Mouse (Mus musculus): ENCODE results near the gene Ifi202b. TPM values are rescaled to one million over a fixed set of nuclear protein-coding genes. Genes with fewer than 3 reads are reported as not detected.
"Not testable (repeated sequence)": the region's sequence is repeated elsewhere in the genome, so short reads cannot be mapped to it uniquely, and the experiment has no call there.

The Ifi202b gene
- polyA plus RNA-seq (2012; ENCODE audit: insufficient read depth, insufficient read length, missing spikeins) = not detected in 2 replicates

DNA sequence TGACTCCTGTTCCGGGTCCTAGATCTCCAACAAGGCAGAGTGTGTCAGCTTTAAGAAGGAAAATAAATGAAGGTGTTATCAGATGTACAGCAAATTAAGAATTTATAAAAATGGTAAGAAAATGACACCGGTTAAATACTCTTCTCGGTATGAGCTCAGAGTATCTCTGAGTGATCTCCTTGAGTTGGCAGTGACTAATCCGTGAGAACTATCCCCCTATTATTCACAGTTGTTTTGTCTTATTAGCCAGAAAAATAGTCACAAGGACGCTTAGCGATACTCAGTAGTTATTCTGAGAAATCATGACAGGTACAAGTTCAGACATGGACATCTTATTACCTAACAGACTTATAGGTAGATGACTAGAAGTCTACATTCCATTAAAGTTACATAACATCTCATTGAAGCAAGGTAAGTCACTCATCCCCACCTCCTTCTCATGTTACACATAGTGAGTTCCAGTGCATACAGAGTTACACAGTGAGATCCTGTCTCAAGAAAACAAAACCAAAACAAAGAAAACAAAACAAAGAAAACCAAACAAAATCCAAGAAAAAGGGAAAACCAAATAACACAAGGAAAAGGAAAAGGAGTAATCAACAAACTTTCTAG, at the start of gene Ifi202b:
Ifi202b (minus strand) TSS at position 51 of the 612 bp plus-strand sequence.
- not testable (repeated sequence) for H3K4me3 ChIP-seq (ENCODE audit: insufficient read depth, low read length); H3K4me1 ChIP-seq (ENCODE audit: control insufficient read depth, insufficient read depth, low read length); H3K27ac ChIP-seq (ENCODE audit: insufficient read depth, low read depth, low read length)

DNA sequence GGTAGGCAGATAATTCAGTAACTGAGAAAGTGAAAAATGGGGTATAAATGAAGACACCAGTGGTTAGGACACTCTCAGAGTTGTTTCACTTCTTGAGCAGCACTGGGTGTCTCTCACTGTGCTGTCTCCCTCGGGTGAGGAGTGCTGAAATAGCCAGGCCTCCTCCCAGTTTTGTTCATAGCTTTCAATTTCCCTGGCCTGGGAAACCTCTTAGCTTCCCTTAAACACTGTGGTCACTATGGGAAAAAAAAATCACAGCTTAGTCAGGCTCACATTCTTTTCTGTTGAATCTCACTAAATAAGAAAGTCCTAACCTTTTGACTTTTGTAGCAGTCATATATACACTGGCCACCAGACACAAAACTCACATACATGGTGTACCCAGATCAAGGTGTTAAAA, 49.2 kb upstream of the Ifi202b start, which contains the start of gene Ifi205:
Ifi205 (minus strand) TSS at position 113 of the 400 bp plus-strand sequence.
- H3K4me1 ChIP-seq (ENCODE audit: control insufficient read depth, insufficient read depth, low read length) = no peaks in the 10 kb centered on the region
- H3K4me3 ChIP-seq (ENCODE audit: insufficient read depth, low read length) = no peak within 1 kb of the TSS
- TF ChIP-seq CTCF (IDR thresholded peaks at IDR 0.05; ENCODE audit: low read depth, low read length) (no peak), POLR2A (IDR thresholded peaks at IDR 0.05; ENCODE audit: borderline replicate concordance, low read depth, low read length) (no peak)
- H3K27ac ChIP-seq (ENCODE audit: insufficient read depth, low read depth, low read length) = no peak within 1 kb of the TSS

DNA sequence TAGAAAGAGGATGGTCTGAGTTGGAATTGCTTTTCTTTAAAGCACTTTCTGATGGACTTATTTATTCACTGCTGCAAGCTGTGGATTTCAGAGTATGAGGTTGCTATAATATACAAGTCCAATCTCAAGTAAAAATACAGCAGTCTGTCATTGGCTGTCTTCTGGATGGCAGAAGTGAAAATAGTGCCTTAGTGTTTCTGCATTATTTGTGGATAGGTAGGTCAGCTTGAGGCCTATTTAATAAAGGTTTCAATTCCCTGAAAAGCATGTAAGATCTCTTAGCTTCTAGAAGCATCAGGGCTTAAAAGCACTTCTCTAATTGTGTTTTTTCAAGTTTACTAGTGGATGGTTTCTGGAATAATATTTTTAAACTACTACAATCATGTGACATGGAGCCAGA, 24.5 kb upstream of the Ifi202b start:
- H3K27ac ChIP-seq (ENCODE audit: insufficient read depth, low read depth, low read length); H3K4me3 ChIP-seq (ENCODE audit: insufficient read depth, low read length): not testable (repeated sequence)

DNA sequence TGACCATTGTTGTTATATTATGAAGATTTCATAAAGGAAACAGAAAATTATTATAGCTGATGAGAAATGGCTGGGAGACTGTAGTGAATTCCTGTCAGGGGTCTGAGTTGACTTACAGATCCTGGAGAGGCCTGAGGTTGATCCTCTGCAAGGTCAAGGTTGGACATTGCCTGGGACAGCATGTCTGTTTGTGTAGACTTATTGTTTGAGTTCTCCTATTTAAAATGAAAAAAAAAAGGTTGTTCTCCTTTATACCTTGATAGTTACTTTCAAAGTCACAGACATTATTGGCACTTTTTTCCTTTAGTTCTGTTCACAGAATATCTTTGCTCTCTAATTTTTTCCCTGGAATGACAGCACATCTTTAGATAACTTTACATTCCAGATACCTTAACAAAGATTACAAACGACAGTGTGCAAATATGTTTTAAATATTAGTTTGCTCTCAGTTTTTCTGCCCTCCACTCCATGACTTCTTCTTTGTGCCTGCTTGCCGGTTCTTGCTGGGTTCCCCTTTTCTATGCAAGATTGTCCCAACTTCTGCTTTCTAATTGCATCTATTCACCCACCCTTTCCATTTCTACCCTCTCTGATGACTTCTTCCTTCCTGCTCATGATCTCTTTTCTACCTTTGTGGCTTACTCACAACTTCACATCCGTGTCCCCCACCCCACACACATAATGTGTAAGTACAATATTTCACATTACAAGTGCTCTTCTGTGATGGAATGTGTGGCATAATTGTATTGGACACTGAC, 22.0 kb upstream of the Ifi202b start:
- H3K27ac ChIP-seq (ENCODE audit: insufficient read depth, low read depth, low read length) = peak overlapping the region; percentile 34; the same call in 1 of the 2 replicates

More for the DNA sequence above, 24.5 kb upstream of the Ifi202b start:
- H3K4me1 ChIP-seq (ENCODE audit: control insufficient read depth, insufficient read depth, low read length) = not testable (repeated sequence)

DNA sequence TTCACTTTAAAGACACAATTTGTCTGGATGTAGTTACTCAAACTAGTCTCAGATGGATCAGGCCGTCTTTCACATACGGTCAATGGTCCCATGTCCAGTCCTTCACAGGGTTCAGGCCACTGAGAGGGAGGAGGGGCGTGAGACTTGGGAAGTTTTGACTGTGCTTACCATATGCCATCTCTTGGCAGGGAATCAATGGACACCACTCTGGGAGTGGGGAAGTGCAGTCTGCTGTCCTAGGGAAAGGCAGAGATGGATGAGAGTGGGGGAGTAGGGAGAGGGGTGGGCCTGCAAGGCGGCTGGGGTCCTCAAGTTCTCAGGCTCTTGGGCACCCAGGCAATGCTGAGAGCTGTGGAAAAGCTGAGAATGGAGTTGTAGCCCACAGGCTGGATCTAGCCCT, 12.5 kb upstream of the Ifi202b start:
- no peaks in the 10 kb centered on the region for H3K4me1 ChIP-seq (ENCODE audit: control insufficient read depth, insufficient read depth, low read length)
- no peak overlapping the region for H3K4me3 ChIP-seq (ENCODE audit: insufficient read depth, low read length)
- no peak overlapping the region for H3K27ac ChIP-seq (ENCODE audit: insufficient read depth, low read depth, low read length)
- TF ChIP-seq CTCF (IDR thresholded peaks at IDR 0.05; ENCODE audit: low read depth, low read length) (no peak), POLR2A (IDR thresholded peaks at IDR 0.05; ENCODE audit: borderline replicate concordance, low read depth, low read length) (no peak)

More for the DNA sequence above, 22.0 kb upstream of the Ifi202b start:
- not testable (repeated sequence) for H3K4me3 ChIP-seq (ENCODE audit: insufficient read depth, low read length); H3K4me1 ChIP-seq (ENCODE audit: control insufficient read depth, insufficient read depth, low read length)

DNA sequence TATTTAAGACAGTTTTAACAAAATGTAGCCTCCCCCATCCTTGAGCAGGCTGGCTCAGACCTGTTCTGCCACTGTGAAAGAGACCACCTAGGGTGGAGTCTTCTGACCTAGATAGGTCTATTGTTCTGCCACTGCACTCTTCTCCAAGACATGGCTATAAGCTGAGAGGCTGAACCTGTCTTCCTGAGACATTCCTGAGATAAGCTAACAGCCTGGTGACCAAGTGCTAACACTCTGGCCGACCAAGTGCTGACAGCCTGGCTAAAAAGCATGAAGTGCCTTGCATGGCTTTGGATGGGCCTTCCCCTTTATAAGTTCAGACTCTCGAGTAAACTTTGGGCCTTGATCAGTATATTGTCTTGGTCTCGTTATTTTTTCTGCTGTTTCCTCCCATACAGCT, 1.5 kb downstream of the Ifi202b start:
- not testable (repeated sequence) for H3K4me3 ChIP-seq (ENCODE audit: insufficient read depth, low read length); H3K4me1 ChIP-seq (ENCODE audit: control insufficient read depth, insufficient read depth, low read length); H3K27ac ChIP-seq (ENCODE audit: insufficient read depth, low read depth, low read length)

DNA sequence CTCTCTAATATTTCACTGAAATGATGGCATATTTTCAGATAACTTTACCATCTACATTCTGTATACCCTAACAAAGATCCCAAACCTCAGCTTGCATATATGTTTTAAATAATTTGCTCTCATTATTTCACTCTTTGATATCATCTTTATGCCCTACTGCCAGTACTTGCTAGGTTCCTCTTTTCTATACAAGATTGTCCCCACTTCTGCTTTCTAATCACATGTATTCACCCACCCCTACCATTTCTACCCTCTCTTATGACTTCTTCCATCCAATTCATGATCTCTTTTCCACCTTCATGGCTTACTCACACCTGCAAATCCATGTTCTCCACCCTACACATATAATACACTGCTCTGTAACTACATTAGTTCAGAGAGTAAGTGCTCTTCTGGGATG, 4.9 kb downstream of the Ifi202b start:
- TF ChIP-seq POLR2A (IDR thresholded peaks at IDR 0.05; ENCODE audit: borderline replicate concordance, low read depth, low read length) = no peak
- no peak for TF ChIP-seq CTCF (IDR thresholded peaks at IDR 0.05; ENCODE audit: low read depth, low read length)
- H3K4me3 ChIP-seq (ENCODE audit: insufficient read depth, low read length) = no peak overlapping the region
- 0 out of 2 replicates have a peak, but pooled peaks cover 2% of the 10 kb centered on the region for H3K4me1 ChIP-seq (ENCODE audit: control insufficient read depth, insufficient read depth, low read length)
- no peak overlapping the region for H3K27ac ChIP-seq (ENCODE audit: insufficient read depth, low read depth, low read length)

DNA sequence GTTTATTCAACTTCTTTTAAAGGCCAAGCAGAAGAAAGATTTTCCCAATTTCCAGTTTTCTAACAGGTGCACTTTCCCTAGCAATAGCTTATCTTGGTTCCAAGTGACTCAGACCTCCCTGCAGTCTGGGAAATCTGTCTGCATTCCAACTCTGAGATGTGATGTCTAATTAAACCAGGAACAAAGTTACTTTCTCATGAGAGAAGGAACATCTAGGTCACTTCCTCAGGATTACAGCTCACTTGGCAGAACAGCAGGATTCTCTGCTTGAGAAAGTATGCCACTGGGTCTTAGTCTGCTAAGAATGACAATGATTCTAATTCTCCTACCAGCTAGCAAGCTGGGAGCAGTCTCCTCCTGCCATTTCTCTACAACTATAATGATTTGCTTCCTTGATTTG, 9.4 kb downstream of the Ifi202b start:
- TF ChIP-seq CTCF (IDR thresholded peaks at IDR 0.05; ENCODE audit: low read depth, low read length) (no peak), POLR2A (IDR thresholded peaks at IDR 0.05; ENCODE audit: borderline replicate concordance, low read depth, low read length) (no peak)
- H3K27ac ChIP-seq (ENCODE audit: insufficient read depth, low read depth, low read length) = no peak overlapping the region
- H3K4me1 ChIP-seq (ENCODE audit: control insufficient read depth, insufficient read depth, low read length) = no peaks in the 10 kb centered on the region
- H3K4me3 ChIP-seq (ENCODE audit: insufficient read depth, low read length) = no peak overlapping the region

DNA sequence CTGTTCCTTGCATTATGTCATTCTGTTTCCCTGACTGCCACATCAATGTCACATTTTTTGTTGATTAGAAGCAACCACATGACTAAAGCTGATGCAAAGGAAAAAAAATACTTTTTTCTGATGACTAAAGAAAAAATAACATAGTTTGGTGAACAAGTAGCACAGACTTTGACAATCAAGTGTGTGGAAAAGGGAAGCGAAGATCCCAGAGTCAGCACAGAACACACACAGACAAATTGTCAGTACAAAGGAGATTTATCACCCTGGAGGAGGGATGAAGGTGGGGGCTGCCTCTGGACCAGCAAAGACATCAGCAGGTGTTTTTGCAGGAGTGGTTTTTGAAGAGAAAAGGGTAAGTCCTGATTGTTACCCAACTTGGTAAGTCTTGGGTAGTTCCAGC, 21.1 kb downstream of the Ifi202b start:
- not testable (repeated sequence) for H3K4me1 ChIP-seq (ENCODE audit: control insufficient read depth, insufficient read depth, low read length); H3K4me3 ChIP-seq (ENCODE audit: insufficient read depth, low read length)
- peak overlapping the region; percentile 47 for H3K27ac ChIP-seq (ENCODE audit: insufficient read depth, low read depth, low read length)

DNA sequence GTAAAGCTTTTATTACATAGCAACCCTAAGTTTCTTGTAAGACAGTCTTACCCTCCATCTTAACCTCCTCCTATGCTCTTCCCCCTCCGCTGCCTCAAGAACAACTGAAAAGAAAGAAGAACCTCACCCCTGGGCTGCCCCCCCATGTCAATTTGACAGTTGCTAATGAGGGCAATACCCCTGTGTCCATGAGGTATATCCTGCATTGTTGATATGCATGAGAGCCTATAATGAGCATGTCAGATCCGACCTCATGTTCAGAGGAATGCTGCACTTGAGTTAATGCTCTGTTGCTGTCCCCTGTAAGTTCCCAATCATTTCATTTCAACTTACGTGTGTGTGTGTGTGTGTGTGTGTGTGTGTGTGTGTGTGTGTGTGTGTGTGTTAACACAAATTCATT, 22.5 kb downstream of the Ifi202b start:
- H3K27ac ChIP-seq (ENCODE audit: insufficient read depth, low read depth, low read length); H3K4me3 ChIP-seq (ENCODE audit: insufficient read depth, low read length); H3K4me1 ChIP-seq (ENCODE audit: control insufficient read depth, insufficient read depth, low read length): not testable (repeated sequence)

DNA sequence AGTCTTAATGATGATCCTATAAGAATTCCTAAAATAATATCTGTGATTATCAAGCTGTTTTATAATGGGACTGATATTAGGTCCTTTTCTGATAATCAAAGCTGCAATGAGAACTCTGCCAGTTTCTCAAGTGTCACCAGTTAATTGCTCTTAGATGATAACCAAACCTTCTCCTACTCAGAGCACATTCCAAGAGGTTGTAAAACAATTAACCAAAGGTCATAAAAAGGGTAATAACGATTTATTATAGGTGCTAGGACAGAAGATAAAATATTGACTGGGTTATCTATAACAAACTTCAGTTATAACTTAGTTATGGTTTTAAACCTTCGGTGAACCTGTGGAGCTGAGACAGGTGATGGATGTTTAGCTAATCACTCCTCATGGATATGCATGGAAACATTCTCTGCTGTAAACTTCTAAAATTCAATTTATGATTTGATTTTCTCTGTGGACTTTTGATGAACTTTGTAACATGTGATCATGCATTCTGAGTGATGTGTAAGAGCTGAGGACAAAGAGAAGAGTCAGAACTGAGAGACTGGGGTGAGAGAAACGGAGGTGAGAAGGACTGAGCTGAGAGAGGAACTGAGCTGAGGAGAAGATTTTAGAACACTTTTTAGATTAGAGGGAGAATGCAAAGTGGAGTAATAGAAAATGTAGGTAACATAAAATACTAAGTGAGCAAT, 26.6 kb downstream of the Ifi202b start:
- H3K4me3 ChIP-seq (ENCODE audit: insufficient read depth, low read length); H3K4me1 ChIP-seq (ENCODE audit: control insufficient read depth, insufficient read depth, low read length); H3K27ac ChIP-seq (ENCODE audit: insufficient read depth, low read depth, low read length): not testable (repeated sequence)

Data from bone marrow macrophage, adult 2 months (primary cell).